Mouse (Mus musculus) small intestine, adult 2 months (tissue): ENCODE measurements around the gene Chtf18.

Experiments used
- CTCF ChIP-seq: fragments of 200-500 bp; IDR thresholded peaks from 2 replicates; pipeline ENCODE4 v1.5.1; 2012; ENCODE audit warnings: low read depth, mild to moderate bottlenecking, control low read depth, inconsistent platforms, low read length, moderate library complexity, mixed read lengths; ENCODE audit not compliant: insufficient replicate concordance, insufficient read length; ENCODE audit errors: extremely low read depth
- POLR2A ChIP-seq: fragments of 200-500 bp; IDR thresholded peaks from 2 replicates; pipeline ENCODE4 v1.6.1; 2012; ENCODE audit warnings: low read depth, mild to moderate bottlenecking, control low read depth, inconsistent platforms, low read length, moderate library complexity

GRCm38 (mm10) chr17:25688922-25689321 is 38.3 kb downstream of the Chtf18 start:
- TF ChIP-seq POLR2A (no peak), CTCF (no peak)
